Mouse (Mus musculus) forebrain, embryonic 13.5 days (tissue): ENCODE measurements at regions not wholly inside any gene's neighbourhood (a gene's known extent, or its start where the extent isn't known, plus 50 kb on each side); places are given as distances from the start of the nearest gene placed in this dataset.

Source experiments
- ATAC-seq: fragments of 200-750 bp; cut with Nextera tagmentation; 2 replicates; pipeline ENCODE4 v1.8.0; 2017
- H3K27ac ChIP-seq: fragments of 300-500 bp; sonication (generic); 2 replicates; pipeline ENCODE4 v1.5.1; 2015; ENCODE audit warnings: inconsistent platforms, mild to moderate bottlenecking, moderate library complexity
- H3K27me3 ChIP-seq: fragments of 300-500 bp; sonication (generic); 2 replicates; pipeline ENCODE4 v1.6.1; 2015; ENCODE audit warnings: mild to moderate bottlenecking, inconsistent platforms
- H3K36me3 ChIP-seq: fragments of 300-500 bp; sonication (generic); 2 replicates; pipeline ENCODE4 v1.6.1; 2015; ENCODE audit warnings: mild to moderate bottlenecking, inconsistent platforms; ENCODE audit not compliant: poor library complexity, severe bottlenecking
- H3K4me1 ChIP-seq: fragments of 300-500 bp; sonication (generic); 2 replicates; pipeline ENCODE4 v1.6.1; 2015; ENCODE audit warnings: inconsistent platforms
- H3K4me2 ChIP-seq: fragments of 300-500 bp; sonication (generic); 2 replicates; pipeline ENCODE4 v1.6.1; 2015; ENCODE audit warnings: inconsistent platforms, mild to moderate bottlenecking, moderate library complexity
- H3K4me3 ChIP-seq: fragments of 300-500 bp; sonication (generic); 2 replicates; pipeline ENCODE4 v1.5.1; 2015; ENCODE audit warnings: mild to moderate bottlenecking, inconsistent platforms
- H3K9ac ChIP-seq: fragments of 300-500 bp; sonication (generic); 2 replicates; pipeline ENCODE4 v1.6.1; 2015; ENCODE audit warnings: mild to moderate bottlenecking, inconsistent platforms
- H3K9me3 ChIP-seq: fragments of 300-500 bp; sonication (generic); replicated peaks from 2 replicates; pipeline ENCODE4 v1.6.1; 2016; ENCODE audit warnings: inconsistent platforms
- WGBS: fragments of 180-500 bp; shearing (Covaris S2); methylation state at CpG from one replicate; pipeline ENCODE4 v1.1.7; 2015; 5-methylcytosine and 5-hydroxymethylcytosine counted together

GRCm38 (mm10) chr16:77989791-77990325 lies 311.4 kb upstream of the Cxadr start:
- H3K9me3 ChIP-seq, result peaks cover 4% of the 10 kb centered on the region
- no peak for ATAC-seq
- no peaks in the 10 kb centered on the region for H3K27me3 ChIP-seq
- H3K4me2 ChIP-seq, result no peak overlapping the region
- H3K4me1 ChIP-seq, result peaks cover 7% of the 10 kb centered on the region; the same call in 1 of the 2 replicates
- no peak overlapping the region for H3K27ac ChIP-seq
- 89% methylated on average over 4 of the region's 4 CpGs for WGBS
- no peak overlapping the region for H3K9ac ChIP-seq
- no peaks in the 10 kb centered on the region for H3K36me3 ChIP-seq
- no peak overlapping the region for H3K4me3 ChIP-seq

- H3K9me3 ChIP-seq, result peaks cover 4% of the 10 kb centered on the region
- ATAC-seq, result no peak
- WGBS, result 97% methylated on average over 5 of the region's 5 CpGs
- no peaks in the 10 kb centered on the region for H3K27me3 ChIP-seq
- H3K4me1 ChIP-seq, result peaks cover 7% of the 10 kb centered on the region; the same call in 1 of the 2 replicates
- no peaks in the 10 kb centered on the region for H3K36me3 ChIP-seq
- no peak overlapping the region for H3K4me2 ChIP-seq
- no peak overlapping the region for H3K27ac ChIP-seq
- H3K4me3 ChIP-seq, result no peak overlapping the region
- no peak overlapping the region for H3K9ac ChIP-seq
Observed at GRCm38 (mm10) chr16:77989139-77989538, 312.1 kb upstream of the Cxadr start.

GRCm38 (mm10) chr16:77986884-77987529 lies 314.3 kb upstream of the Cxadr start:
- no peak overlapping the region for H3K9ac ChIP-seq
- 45% methylated on average over 10 of the region's 10 CpGs for WGBS
- no peaks in the 10 kb centered on the region for H3K36me3 ChIP-seq
- ATAC-seq, result peak; percentile 45; the same call in 1 of the 2 replicates
- H3K4me1 ChIP-seq, result peaks cover 7% of the 10 kb centered on the region; the same call in 1 of the 2 replicates
- H3K4me3 ChIP-seq, result no peak overlapping the region
- no peaks in the 10 kb centered on the region for H3K27me3 ChIP-seq
- H3K27ac ChIP-seq, result peak overlapping the region; percentile 8; the same call in 1 of the 2 replicates
- peaks cover 4% of the 10 kb centered on the region for H3K9me3 ChIP-seq
- peak overlapping the region; percentile 15 for H3K4me2 ChIP-seq

GRCm38 (mm10) chr16:77948785-77949184 lies 346.9 kb upstream of the Gm11146 start:
- no peak for ATAC-seq
- Histone ChIP-seq H3K4me1 (no peaks in the 10 kb centered on the region), H3K4me2 (no peak overlapping the region), H3K9ac (no peak overlapping the region), H3K27ac (no peak overlapping the region), H3K9me3 (no peaks in the 10 kb centered on the region), H3K27me3 (no peaks in the 10 kb centered on the region), H3K4me3 (no peak overlapping the region), H3K36me3 (no peaks in the 10 kb centered on the region)
- 97% methylated on average over 1 of the region's 1 CpGs for WGBS

- Histone ChIP-seq H3K4me2 (no peak overlapping the region), H3K9ac (no peak overlapping the region), H3K36me3 (no peaks in the 10 kb centered on the region), H3K4me1 (no peaks in the 10 kb centered on the region), H3K27ac (no peak overlapping the region), H3K4me3 (no peak overlapping the region), H3K27me3 (no peaks in the 10 kb centered on the region), H3K9me3 (no peaks in the 10 kb centered on the region)
- no peak for ATAC-seq
- 69% methylated on average over 2 of the region's 2 CpGs for WGBS
Observed at GRCm38 (mm10) chr16:77945442-77945841, 343.5 kb upstream of the Gm11146 start.

- no peak overlapping the region for H3K27ac ChIP-seq
- H3K9me3 ChIP-seq, result no peaks in the 10 kb centered on the region
- 90% methylated on average over 9 of the region's 9 CpGs for WGBS
Observed at GRCm38 (mm10) chr16:77931025-77931723, 329.3 kb upstream of the Gm11146 start.

GRCm38 (mm10) chr16:77914160-77915070 lies 312.5 kb upstream of the Gm11146 start:
- H3K4me2 ChIP-seq, result no peak overlapping the region
- WGBS, result 82% methylated on average over 6 of the region's 6 CpGs
- H3K4me1 ChIP-seq, result no peaks in the 10 kb centered on the region
- H3K9me3 ChIP-seq, result no peaks in the 10 kb centered on the region
- no peak for ATAC-seq
- no peak overlapping the region for H3K27ac ChIP-seq
- H3K4me3 ChIP-seq, result no peak overlapping the region
- H3K36me3 ChIP-seq, result no peaks in the 10 kb centered on the region
- H3K9ac ChIP-seq, result no peak overlapping the region
- no peaks in the 10 kb centered on the region for H3K27me3 ChIP-seq

More at GRCm38 (mm10) chr16:77931025-77931723, 329.3 kb upstream of the Gm11146 start:
- Histone ChIP-seq H3K27me3 (no peaks in the 10 kb centered on the region), H3K9ac (no peak overlapping the region), H3K4me2 (no peak overlapping the region), H3K36me3 (no peaks in the 10 kb centered on the region), H3K4me1 (no peaks in the 10 kb centered on the region), H3K4me3 (no peak overlapping the region)
- ATAC-seq, result no peak

- H3K9ac ChIP-seq, result no peak overlapping the region
- WGBS, result 33% methylated on average over 2 of the region's 2 CpGs
- H3K4me1 ChIP-seq, result peaks cover 8% of the 10 kb centered on the region
- H3K27ac ChIP-seq, result peak overlapping the region; percentile 80
- H3K36me3 ChIP-seq, result no peaks in the 10 kb centered on the region
- H3K9me3 ChIP-seq, result no peaks in the 10 kb centered on the region
- ATAC-seq, result peak; percentile 89
- no peaks in the 10 kb centered on the region for H3K27me3 ChIP-seq
- H3K4me3 ChIP-seq, result no peak overlapping the region
- no peak overlapping the region for H3K4me2 ChIP-seq
Observed at GRCm38 (mm10) chr16:77894247-77894646, 292.4 kb upstream of the Gm11146 start.

- H3K27ac ChIP-seq, result peak overlapping the region; percentile 80
- 39% methylated on average over 2 of the region's 2 CpGs for WGBS
Observed at GRCm38 (mm10) chr16:77893690-77894089, 291.8 kb upstream of the Gm11146 start.

GRCm38 (mm10) chr16:77892731-77893130 lies 290.8 kb upstream of the Gm11146 start:
- Histone ChIP-seq H3K9ac (no peak overlapping the region), H3K27me3 (no peaks in the 10 kb centered on the region), H3K4me3 (no peak overlapping the region), H3K4me2 (no peak overlapping the region), H3K27ac (no peak overlapping the region), H3K36me3 (no peaks in the 10 kb centered on the region), H3K9me3 (no peaks in the 10 kb centered on the region), H3K4me1 (peaks cover 8% of the 10 kb centered on the region)
- 92% methylated on average over 2 of the region's 2 CpGs for WGBS
- ATAC-seq, result no peak

More at GRCm38 (mm10) chr16:77893690-77894089, 291.8 kb upstream of the Gm11146 start:
- peak; percentile 89 for ATAC-seq
- no peaks in the 10 kb centered on the region for H3K27me3 ChIP-seq
- no peak overlapping the region for H3K9ac ChIP-seq
- no peaks in the 10 kb centered on the region for H3K9me3 ChIP-seq
- H3K4me1 ChIP-seq, result peaks cover 8% of the 10 kb centered on the region
- no peak overlapping the region for H3K4me2 ChIP-seq
- no peak overlapping the region for H3K4me3 ChIP-seq
- no peaks in the 10 kb centered on the region for H3K36me3 ChIP-seq

- Histone ChIP-seq H3K36me3 (no peaks in the 10 kb centered on the region), H3K4me2 (no peak overlapping the region), H3K27me3 (no peaks in the 10 kb centered on the region), H3K9ac (no peak overlapping the region), H3K27ac (no peak overlapping the region), H3K9me3 (no peaks in the 10 kb centered on the region), H3K4me1 (peaks cover 16% of the 10 kb centered on the region), H3K4me3 (no peak overlapping the region)
- WGBS, result 89% methylated on average over 11 of the region's 11 CpGs
- no peak for ATAC-seq
Observed at GRCm38 (mm10) chr16:77889348-77889747, 287.5 kb upstream of the Gm11146 start.
